Mouse (Mus musculus) kidney, adult 9 months (tissue): ENCODE results near the gene Prr15l.

Source experiments
- DNase-seq: peaks from one replicate; pipeline ENCODE4 v3.0.0; 2022

Gene Prr15l

GRCm38 (mm10) chr11:96952426-96952825, 24.5 kb downstream of the Prr15l start:
- DNase-seq, result no peak

- DNase-seq, result no peak
Measured at GRCm38 (mm10) chr11:96952896-96953295, 25.0 kb downstream of the Prr15l start.

GRCm38 (mm10) chr11:96955094-96955493, 27.2 kb downstream of the Prr15l start:
- no peak for DNase-seq

GRCm38 (mm10) chr11:96956009-96956724, 28.3 kb downstream of the Prr15l start:
- no peak for DNase-seq

GRCm38 (mm10) chr11:96957061-96957805, 29.3 kb downstream of the Prr15l start:
- DNase-seq, result no peak

GRCm38 (mm10) chr11:96963580-96963979, 35.7 kb downstream of the Prr15l start:
- peak; percentile 97 for DNase-seq

GRCm38 (mm10) chr11:96966172-96966571, 38.3 kb downstream of the Prr15l start:
- peak; percentile 66 for DNase-seq

- DNase-seq, result no peak
Measured at GRCm38 (mm10) chr11:96966914-96967543, 39.1 kb downstream of the Prr15l start.

- DNase-seq, result no peak
Measured at GRCm38 (mm10) chr11:96967544-96968269, 39.8 kb downstream of the Prr15l start.

GRCm38 (mm10) chr11:96968476-96968875, 40.6 kb downstream of the Prr15l start:
- DNase-seq, result no peak

GRCm38 (mm10) chr11:96969280-96969722, 41.4 kb downstream of the Prr15l start:
- DNase-seq, result no peak

- DNase-seq, result peak; percentile 78
Measured at GRCm38 (mm10) chr11:96969746-96970145, 41.8 kb downstream of the Prr15l start.

- DNase-seq, result no peak
Measured at GRCm38 (mm10) chr11:96970341-96970740, 42.4 kb downstream of the Prr15l start.

GRCm38 (mm10) chr11:96972906-96973305, 45.0 kb downstream of the Prr15l start:
- no peak for DNase-seq

- DNase-seq, result no peak
Measured at GRCm38 (mm10) chr11:96973426-96973964, 45.6 kb downstream of the Prr15l start.

- no peak for DNase-seq
Measured at GRCm38 (mm10) chr11:96974813-96975212, 46.9 kb downstream of the Prr15l start.

- DNase-seq, result no peak
Measured at GRCm38 (mm10) chr11:96975511-96976378, 47.8 kb downstream of the Prr15l start.

- no peak for DNase-seq
Measured at GRCm38 (mm10) chr11:96976379-96976687, 48.4 kb downstream of the Prr15l start.

GRCm38 (mm10) chr11:96976911-96977591, 49.1 kb downstream of the Prr15l start:
- peak; percentile 87 for DNase-seq

- DNase-seq, result peak; percentile 100
Measured at GRCm38 (mm10) chr11:96977606-96978400, 49.9 kb downstream of the Prr15l start.
